Mouse (Mus musculus) layer of hippocampus, adult 8-10 months (tissue): ENCODE results near the gene Tdrd3. TPM values are rescaled to one million over a fixed set of nuclear protein-coding genes. Genes with fewer than 3 reads are reported as not detected.

Experiments
- DNase-seq, 2 experiments: peaks; one replicate each; pipeline ENCODE4 v3.0.0; 2022; ENCODE audit warnings: low spot score in 2 of 2
- total RNA-seq, 4 experiments: library from RNA; stranded (reverse); gene quantifications; 2 replicates each; pipeline ENCODE4 v1.2.4; 2022

Tdrd3 gene
- total RNA-seq, result 10 to 100 TPM; 28.0 to 30.4 (median 28.6) TPM

DNA sequence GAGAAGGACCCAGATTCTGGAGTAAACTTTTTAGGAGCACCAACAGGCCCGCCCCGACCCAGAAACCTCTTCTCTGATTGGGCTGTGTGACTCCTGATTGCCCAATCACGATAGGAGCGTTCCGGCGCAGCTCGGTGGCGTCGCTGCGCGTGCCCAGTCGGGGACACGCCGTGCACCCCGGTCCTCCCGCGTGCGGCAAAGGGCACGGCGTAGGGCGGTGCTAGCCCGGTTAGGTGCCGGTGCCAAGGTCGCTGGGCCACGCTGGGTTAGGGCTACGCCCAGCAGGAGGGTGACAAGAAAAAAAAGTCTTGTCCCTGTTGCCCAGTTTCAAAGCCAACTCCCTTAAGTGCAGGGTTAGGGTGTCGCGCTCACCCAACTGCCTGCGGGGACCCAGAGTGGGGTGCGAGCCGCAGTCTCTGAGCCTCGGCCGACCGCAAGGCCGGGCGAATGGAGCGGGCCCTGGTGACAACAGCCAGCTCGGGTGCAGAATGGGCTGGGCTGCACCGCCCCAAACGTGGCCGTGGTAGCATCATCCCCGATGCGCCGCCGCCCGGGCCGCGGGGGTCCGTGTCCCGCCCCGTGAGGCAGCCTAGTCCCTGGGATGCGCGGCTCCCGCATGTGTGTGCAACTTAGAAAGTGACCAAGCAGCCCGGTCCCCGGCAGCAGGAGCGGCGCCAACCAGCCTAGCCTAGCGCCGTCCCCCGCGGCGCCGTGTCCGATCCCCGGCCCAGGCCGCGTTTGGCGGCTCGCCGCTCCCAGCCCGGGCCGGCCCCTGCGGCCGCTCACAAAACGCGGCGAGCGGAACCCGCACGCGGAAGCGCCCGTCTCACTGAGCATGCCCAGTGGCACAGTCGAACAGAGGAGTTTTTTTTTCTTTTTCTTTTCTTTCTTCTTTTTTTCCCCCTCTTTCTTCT lies at the start of gene Tdrd3:
TSS of gene Tdrd3 (plus strand) at position 832 of the 914 bp plus-strand sequence.
- DNase-seq, result peak; percentile 92 to 94

DNA sequence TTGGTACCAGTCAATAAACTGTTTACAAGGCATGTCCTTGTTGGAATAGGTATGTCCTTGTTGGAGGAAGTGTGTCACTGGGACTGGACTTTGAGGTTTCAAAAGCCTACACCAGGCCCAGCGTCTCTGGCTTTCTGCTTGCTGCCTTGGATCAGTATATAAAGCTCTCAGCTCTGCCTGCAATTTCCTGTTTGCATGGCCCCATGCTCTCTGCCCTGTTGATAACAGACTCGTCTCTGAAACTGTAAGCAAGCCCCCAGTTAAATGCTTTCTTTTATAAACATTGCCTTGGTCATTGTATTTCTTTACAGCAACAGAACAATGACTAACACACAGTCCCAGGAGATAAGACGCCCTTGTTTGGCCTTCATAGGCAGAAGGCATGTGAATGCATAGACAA lies 49.3 kb upstream of the Tdrd3 start:
- no peak for DNase-seq

DNA sequence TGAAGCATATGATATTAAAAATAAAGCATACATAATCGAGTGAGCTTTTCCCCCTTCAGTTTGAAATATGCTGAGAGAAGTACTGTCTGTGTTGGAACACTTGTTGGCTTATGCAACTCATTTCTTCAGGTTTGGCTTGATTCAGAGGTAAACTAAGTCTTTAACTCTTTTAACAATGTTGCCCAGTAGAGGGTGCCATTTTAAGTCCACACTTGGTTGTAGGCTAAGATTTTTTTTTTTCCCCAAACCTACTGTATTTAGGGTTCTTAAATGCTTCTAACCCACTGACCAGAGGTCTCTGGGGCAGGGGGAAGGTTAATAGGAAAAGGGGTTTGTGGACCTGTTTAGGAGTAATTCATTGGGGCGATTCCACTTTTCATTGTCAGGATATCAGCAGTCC lies 33.4 kb upstream of the Tdrd3 start:
- no peak for DNase-seq

DNA sequence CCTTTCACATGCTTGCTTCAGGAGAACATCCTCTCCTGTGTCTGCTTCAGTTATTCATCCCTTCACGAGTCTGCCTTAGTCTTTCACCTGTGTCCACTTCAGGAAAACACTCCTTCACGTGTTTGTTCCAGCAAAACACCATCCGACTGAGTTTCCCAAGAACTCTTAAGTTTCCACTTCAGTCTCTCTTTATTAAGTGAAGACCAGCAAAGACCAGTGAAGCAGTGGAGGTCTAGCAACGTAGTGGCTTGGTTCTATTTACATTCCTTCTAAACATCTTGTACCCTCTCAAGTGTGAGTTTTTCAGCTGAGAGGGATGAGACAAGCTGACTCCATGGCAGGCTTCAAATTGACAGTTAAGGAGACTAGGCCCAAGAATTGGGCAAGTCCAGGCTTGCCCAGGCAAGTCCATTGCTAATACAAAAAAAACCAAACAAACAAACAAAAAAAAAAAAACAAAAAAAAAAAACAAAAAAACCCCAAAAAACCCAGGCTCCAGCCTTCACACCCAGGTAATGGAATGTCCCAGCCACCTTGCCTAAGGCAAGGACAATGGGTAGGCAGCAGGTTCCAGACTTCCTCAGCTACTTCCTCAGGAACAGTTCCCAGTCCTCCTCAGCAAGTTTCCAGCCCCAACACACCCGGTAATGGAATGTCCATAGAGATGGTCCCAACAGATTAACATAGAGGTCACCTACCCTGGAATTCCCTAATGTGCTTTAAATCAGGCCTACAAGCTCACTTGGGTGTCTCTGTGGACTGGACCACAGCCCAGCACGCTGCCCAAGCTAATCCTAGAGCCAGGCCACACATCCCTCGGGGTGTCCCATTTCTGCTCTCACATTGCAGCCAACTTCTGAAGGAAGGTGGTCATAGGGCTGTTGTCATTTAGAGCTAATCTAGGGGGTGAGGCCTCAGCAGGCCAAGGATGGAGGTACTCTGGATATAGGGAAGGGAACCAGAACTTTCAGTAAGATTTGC lies 31.9 kb upstream of the Tdrd3 start:
- no peak for DNase-seq

DNA sequence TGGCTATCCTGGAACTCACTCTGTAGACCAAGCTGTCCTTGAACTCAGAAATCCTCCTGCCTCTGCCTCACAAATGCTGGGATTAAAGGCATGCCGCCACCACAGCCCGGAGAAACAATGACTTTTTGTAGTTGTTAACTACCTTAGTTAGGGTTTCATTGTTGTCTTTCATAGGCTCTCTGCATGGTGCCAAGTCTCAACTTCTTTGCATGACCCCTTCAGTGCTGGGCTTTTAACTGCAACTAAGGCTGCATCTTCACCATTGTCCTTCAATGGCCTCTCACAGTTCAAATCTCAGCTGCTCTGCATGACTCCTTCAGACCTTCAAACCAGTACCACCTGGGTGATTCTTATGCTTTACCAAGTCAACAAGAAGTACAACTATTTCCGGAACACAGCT lies 23.3 kb upstream of the Tdrd3 start:
- DNase-seq, result no peak

DNA sequence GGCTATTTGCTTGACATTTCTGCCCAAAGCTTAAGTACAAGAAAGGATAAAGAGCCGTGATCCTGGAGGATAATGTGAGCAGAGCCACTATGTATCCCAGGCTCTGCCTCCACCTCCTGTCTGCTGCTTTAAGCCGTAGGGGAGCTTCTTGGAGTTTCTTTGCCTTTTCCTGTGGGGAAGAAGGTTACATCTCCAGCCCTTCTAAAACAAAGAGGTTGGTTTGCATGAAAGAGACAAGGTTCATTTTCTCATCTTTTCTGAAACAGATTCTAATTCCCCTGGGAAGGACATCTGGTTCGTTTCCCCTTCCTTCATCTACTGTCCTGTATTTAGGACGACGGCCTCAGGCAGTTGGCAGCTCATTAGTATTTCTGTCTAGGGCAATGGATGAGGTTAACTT lies 19.8 kb upstream of the Tdrd3 start:
- no peak for DNase-seq

DNA sequence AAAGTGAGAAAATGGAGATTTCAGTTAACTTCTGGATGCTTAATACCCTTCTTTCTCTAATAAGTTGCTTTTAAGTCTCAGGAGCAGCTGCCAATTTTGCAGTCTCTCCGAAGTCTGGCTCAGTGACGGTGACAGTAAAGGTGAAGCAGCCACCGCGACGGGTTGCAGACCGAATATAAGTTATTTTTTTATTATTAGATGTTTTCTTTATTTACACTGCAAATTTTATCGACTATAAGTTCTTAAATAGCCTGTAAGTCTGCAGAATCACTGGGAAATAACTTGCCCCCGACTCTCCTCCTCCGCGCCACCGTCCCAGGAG lies 992 bp upstream of the Tdrd3 start:
- DNase-seq, result no peak

DNA sequence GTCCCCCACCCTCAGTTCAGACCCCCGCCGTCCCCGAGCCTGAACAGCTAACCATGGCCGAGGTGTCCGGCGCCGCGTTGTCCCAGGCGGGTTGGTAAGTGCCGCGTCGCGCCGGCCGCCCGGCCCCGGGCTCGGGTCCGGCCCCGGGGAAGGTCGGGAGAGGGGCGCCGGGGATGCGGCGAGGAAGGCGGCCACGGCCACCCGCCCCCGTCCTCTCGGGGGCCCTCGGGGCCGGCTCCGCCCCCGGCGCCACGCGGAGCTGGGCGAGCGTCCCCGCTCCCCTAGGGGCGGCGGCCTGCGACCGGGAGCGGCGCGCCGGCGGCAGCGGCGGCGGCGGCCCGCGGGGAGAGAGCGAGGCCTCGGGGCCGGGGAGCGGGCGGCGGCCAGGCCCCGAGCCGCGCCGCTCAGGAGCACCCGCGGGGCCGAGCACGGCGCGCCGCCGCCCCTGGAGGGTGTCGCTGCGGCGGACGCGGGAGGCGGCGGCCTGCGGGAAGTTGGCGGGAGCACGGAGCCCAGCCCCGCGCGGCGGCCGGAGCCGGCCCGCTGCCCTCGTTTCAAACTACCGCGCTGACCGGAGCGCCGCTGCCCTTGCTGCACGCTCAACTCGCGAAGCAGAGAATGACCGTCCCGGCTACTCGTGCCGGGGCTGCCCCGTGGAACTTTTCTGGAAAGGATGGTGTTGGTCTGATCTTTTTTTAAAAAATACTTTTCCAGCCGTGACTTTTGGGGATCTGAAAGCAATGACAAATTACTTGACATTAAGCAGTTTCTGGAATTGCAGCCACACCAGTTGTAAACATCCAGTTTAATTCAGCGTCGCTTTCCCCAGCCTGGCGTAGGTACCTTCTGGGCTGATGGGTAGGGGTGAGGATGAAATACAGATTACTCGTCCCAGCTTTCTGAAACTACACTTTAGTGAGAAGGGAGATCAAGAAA lies 584 bp downstream of the Tdrd3 start:
- DNase-seq, result peak in 1 of 2 experiments; percentile 20

DNA sequence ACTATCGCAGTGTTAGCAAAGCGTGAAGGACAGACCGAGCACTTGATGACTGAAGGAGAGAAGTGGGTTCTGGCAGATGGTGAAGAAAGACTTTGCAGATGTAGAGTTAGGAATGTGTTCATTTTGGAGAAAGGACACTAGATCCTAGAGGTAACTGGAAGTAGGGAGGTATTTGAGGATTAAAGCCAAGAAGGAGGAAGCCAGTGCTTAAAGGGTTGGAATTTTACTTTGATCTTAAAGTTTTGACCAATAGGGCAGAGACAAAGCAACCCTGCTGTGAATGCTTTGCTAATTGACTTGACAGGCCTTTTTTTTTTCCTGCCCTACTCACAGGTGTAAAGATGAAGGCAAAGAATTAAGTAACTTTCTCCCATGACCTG lies 1.2 kb downstream of the Tdrd3 start:
- DNase-seq, result no peak

DNA sequence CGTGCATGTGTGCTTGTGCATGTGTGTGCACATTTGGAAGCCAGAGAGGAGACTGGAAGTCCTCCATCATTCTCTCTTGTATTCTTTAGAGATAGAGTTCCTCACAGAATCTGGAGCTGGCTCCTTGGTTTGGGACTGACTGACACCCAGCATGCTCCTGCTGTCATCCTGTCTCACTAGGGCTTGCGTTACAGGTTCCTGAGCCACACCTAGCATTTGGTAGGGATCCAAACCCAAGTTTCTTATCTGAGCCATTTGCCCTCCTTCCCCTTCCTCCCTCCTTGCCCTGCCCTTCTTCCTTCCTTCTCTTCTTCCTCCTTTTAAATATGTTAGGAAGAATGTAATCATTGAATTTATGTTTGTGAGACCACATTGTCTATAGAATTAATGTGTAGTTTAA lies 3.3 kb downstream of the Tdrd3 start:
- DNase-seq, result no peak

DNA sequence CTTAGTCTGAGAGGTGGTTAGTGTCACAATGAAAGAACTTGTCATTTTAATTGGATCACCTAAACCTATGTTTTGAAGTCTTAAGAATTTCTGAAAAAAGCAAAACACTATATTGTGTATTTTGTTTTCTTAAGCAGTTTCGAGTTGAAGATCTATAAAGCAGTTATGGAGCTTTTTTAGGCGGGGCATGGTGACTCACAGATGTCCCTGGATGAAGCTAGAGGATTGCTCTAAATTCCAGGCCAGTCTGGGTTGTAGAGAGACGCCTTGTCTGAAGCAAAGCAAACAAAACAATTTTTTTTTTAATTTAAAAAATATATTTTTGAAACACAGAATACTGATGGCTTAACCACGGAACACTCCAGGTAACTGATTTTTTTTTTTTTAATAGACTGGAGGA lies 4.1 kb downstream of the Tdrd3 start:
- DNase-seq, result no peak

DNA sequence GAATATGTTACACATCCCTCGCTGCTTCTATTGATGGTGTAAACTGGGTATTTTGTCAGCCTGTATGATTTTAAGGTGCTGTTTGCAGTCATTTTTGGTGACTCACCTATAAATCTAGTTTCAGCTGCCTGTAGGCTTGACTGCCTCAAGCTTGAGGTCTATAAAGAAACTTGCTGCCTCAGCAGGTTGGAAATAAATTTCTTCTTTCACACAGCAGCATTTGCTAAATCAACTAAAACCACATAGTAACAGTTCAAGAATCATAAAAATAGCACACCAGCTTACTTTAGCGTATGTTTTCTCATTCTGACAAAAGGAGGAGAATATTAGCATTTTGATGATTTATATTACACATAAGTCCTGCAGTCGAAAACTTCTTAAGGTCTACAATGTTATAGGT lies 6.0 kb downstream of the Tdrd3 start:
- no peak for DNase-seq

DNA sequence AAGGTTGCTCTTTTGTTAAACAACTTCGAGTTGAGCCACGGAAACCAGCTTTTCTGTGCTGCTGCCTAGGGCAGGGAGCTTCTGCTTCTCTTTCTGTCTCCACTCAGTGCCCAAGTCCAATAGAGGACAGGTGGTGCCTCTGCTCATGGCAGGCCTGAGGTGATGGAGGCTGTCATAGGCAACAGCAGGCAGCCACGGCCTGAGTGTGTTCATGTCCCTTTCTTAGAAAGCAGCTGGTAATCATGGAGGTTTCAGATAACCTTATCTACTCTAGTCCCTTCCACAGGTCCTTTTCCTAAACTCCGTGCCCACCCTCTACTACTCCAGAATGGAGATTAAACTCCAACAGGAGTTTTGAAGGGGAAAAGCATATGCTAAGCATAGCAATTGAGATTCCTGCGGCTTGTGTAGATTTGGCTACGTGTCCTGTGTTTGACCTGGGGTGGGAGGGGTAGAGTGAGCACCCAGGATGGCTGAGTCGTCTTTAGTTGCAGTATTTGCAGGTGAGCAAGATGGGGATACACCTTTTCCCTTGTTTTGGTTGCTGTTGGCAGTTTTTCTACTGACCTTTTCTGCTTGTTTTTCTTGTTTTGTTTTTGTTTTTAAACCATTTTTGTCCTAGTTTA lies 10.0 kb downstream of the Tdrd3 start:
- no peak for DNase-seq

DNA sequence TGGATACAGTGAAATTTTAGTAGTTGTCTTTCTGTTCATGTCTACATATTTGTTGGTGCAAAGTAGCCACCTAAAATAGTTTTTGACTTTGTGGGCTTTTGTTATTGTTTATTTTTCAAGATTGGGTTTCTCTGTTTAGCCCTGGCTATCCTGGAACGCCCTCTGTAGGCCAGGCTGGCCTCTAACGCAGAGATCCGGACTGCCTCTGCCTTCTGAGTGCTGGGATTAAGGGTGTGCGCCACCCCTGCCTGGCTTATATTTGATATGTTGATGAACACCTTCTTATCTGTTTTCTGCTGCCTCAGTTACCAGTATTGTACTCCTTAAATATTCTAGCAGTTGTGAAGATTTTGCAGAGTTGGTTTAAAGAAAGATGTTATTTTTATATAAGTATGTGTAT lies 10.6 kb downstream of the Tdrd3 start:
- DNase-seq, result no peak

DNA sequence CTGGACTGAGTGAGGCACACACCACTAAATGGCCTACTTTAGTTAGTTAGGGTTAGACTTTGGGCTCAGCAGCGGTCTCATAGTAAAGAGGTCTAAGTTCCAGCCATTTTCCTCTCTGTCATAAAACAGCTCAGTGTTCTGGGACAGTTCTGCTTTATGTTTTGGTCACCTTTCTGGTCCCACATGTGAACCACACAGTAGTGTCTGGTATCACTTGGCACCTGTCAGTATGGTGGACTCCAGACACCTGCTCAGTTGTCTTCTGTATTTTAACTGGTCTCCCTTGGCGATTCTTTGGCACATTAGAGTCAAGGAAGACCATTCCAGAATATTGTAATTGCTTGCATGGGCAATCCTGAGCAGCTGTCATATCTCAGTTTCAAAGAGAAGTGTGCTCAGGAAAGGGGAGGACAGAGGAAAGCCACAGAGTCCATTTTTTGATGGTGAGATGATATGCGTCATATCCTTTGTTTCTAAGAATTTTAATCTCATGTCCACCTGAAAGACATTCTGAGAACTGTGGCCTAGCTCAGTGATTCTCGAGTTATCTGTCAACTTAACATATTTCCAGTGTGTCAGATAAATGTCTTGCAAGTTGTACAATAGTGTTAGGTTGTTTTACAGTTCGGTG lies 11.3 kb downstream of the Tdrd3 start:
- no peak for DNase-seq

DNA sequence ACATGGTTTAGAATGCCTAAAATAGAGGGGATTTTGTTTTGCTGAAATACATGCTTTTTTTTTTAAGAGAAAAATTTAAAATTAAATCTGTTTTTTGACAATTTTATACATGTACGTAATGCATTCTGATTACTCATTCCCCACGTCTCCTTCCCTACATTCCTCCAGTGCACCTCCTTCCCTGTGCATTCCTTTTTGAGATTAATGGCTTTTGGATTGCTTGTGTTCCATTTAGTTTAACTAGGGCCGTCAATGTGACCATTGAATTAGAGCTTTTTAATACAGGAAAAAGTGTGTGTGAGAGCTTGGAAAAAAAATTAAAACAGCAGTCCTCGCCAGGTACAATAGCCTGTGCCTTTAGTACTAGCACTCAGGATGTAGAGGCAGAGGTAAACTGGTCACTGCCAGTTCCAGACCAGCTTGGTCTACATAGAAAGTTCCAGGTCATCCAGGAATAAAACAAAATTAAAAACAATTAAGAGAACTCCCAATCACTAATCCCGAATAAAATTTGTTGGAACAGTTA lies 17.0 kb downstream of the Tdrd3 start:
- no peak for DNase-seq

DNA sequence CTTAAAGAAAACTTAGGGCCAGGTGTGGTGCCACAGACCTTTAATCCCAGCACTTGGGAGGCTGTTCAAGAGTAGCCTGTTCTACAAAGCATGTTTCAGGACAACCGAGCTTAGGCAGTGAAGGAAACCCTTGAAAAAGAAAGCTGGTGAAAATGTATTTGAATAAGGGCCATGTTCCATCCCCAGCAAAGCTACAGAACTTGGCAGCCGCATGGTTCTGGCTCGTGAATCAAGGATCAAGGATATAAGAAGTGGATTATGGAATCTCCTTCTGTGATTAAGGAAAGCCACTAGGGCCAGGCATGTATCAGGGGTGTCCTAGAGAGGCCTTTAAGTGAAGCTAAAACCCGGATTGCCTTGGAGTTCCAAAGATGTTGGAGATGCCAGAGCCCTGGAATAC lies 18.9 kb downstream of the Tdrd3 start:
- DNase-seq, result no peak

DNA sequence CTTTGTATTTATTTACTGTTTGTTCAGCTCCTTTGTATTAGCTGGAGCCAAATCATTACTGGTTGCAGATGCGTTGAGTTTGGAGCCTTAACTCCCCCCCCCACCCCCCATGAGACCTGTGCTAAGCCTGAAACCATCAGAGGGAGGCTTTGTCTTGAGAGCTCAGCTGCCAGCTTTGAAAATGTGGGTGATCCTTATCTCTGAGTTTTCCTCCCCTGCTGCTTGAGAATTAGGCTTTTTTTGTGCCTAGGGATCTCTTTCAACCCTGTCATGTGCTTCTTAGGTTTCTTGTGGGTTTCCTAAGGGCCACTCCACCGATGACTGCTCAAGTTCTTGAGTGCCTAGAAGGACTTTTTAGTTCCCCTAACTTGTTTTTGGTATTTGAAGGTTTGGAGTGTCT lies 23.3 kb downstream of the Tdrd3 start:
- DNase-seq, result no peak

DNA sequence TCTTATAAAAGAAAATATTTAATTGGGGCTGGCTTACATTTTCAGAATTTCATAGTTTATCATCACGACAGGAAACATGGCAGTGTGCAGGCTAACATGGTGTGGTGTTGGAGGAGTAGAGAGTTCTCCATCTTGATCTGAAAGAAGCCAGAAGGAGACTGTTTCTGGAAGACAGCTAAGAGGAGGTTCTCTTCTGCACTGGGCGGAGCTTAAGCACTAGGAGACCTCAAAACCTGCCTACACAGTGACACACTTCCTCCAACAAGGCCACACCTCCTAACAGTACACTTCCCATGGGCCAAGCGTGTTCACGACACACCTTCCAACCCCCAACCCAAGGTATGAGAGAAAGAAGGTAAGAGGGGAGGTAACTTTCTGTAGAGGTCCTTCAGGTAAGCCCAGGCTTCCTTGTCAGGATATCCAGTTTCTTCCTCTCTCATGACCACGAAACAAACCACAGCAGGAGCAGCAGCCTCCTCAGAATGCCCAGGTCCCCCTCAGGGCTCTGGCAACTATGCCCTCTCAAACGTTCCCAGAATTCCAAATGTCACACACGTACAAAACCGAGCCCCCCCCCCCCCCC lies 30.0 kb downstream of the Tdrd3 start:
- no peak for DNase-seq
